Mouse (Mus musculus): ENCODE data around the gene Plekho1. TPM values are rescaled to one million over a fixed set of nuclear protein-coding genes. Genes with fewer than 3 reads are reported as not detected.
"Not testable (repeated sequence)": the region's sequence is repeated elsewhere in the genome, so short reads cannot be mapped to it uniquely, and the experiment has no call there.

Gene Plekho1
- total RNA-seq, 1 experiment from 2014 or later: 131 TPM

- ATAC-seq (replicated peaks; ENCODE audit: insufficient number of reproducible peaks, low FRiP score, low TSS enrichment, poor library complexity, severe bottlenecking): no peak
Measured at GRCm38 (mm10) chr3:95959807-95960206, 36.0 kb downstream of the Plekho1 start.

- no peak for ATAC-seq (replicated peaks; ENCODE audit: insufficient number of reproducible peaks, low FRiP score, low TSS enrichment, poor library complexity, severe bottlenecking)
Measured at GRCm38 (mm10) chr3:95959082-95959481, 36.7 kb downstream of the Plekho1 start.

- no peak for ATAC-seq (replicated peaks; ENCODE audit: insufficient number of reproducible peaks, low FRiP score, low TSS enrichment, poor library complexity, severe bottlenecking)
Measured at GRCm38 (mm10) chr3:95957359-95958148, 38.2 kb downstream of the Plekho1 start.

- no peak for ATAC-seq (replicated peaks; ENCODE audit: insufficient number of reproducible peaks, low FRiP score, low TSS enrichment, poor library complexity, severe bottlenecking)
Measured at GRCm38 (mm10) chr3:95955318-95955717, 40.5 kb downstream of the Plekho1 start.

- not testable (repeated sequence) for ATAC-seq (replicated peaks; ENCODE audit: insufficient number of reproducible peaks, low FRiP score, low TSS enrichment, poor library complexity, severe bottlenecking)
Measured at GRCm38 (mm10) chr3:95954648-95955173, 41.1 kb downstream of the Plekho1 start.

GRCm38 (mm10) chr3:95953522-95953921 lies 42.3 kb downstream of the Plekho1 start:
- no peak for ATAC-seq (replicated peaks; ENCODE audit: insufficient number of reproducible peaks, low FRiP score, low TSS enrichment, poor library complexity, severe bottlenecking)

GRCm38 (mm10) chr3:95953023-95953422 lies 42.8 kb downstream of the Plekho1 start:
- ATAC-seq (replicated peaks; ENCODE audit: insufficient number of reproducible peaks, low FRiP score, low TSS enrichment, poor library complexity, severe bottlenecking): no peak

- not testable (repeated sequence) for ATAC-seq (replicated peaks; ENCODE audit: insufficient number of reproducible peaks, low FRiP score, low TSS enrichment, poor library complexity, severe bottlenecking)
Measured at GRCm38 (mm10) chr3:95951566-95951965, 44.2 kb downstream of the Plekho1 start.

- ATAC-seq (replicated peaks; ENCODE audit: insufficient number of reproducible peaks, low FRiP score, low TSS enrichment, poor library complexity, severe bottlenecking): peak; percentile 94
Measured at GRCm38 (mm10) chr3:95950763-95951551, 44.8 kb downstream of the Plekho1 start.

GRCm38 (mm10) chr3:95948325-95948724 lies 47.5 kb downstream of the Plekho1 start:
- ATAC-seq (replicated peaks; ENCODE audit: insufficient number of reproducible peaks, low FRiP score, low TSS enrichment, poor library complexity, severe bottlenecking): no peak

- no peak for ATAC-seq (replicated peaks; ENCODE audit: insufficient number of reproducible peaks, low FRiP score, low TSS enrichment, poor library complexity, severe bottlenecking)
Measured at GRCm38 (mm10) chr3:95945731-95946240, 50.0 kb downstream of the Plekho1 start.

- ATAC-seq (replicated peaks; ENCODE audit: insufficient number of reproducible peaks, low FRiP score, low TSS enrichment, poor library complexity, severe bottlenecking): no peak
Measured at GRCm38 (mm10) chr3:95944742-95945141, 51.1 kb downstream of the Plekho1 start.

GRCm38 (mm10) chr3:95943226-95943625 lies 52.6 kb downstream of the Plekho1 start:
- no peak for ATAC-seq (replicated peaks; ENCODE audit: insufficient number of reproducible peaks, low FRiP score, low TSS enrichment, poor library complexity, severe bottlenecking)

GRCm38 (mm10) chr3:95942749-95943148 lies 53.1 kb downstream of the Plekho1 start:
- ATAC-seq (replicated peaks; ENCODE audit: insufficient number of reproducible peaks, low FRiP score, low TSS enrichment, poor library complexity, severe bottlenecking): 0 out of 2 replicates have a peak, but pooled peaks have one; percentile 27

GRCm38 (mm10) chr3:95938835-95939234 lies 57.0 kb downstream of the Plekho1 start:
- ATAC-seq (replicated peaks; ENCODE audit: insufficient number of reproducible peaks, low FRiP score, low TSS enrichment, poor library complexity, severe bottlenecking): peak; percentile 58; the same call in 1 of the 2 replicates

Other genes with a start within 250 kb of the Plekho1 start
- gene Tars2, start 235.8 kb downstream of the Plekho1 start, total RNA-seq (2017): 15.4 to 29.0 TPM (median 21.4 TPM) in 3 replicates
- gene Rprd2, start 177.1 kb downstream of the Plekho1 start, total RNA-seq (2017): 47.5 to 52.2 TPM (median 48.5 TPM) in 3 replicates
- 30.1 to 50.7 TPM (median 32.2 TPM) in 3 replicates for gene Prpf3, start 140.1 kb downstream of the Plekho1 start, total RNA-seq (2017)
- 241 to 323 TPM (median 321 TPM) in 3 replicates for gene Mrps21, start 124.5 kb downstream of the Plekho1 start, total RNA-seq (2017)
- 6.4 to 16.6 TPM (median 10.2 TPM) in 3 replicates for gene Ciart, start 113.8 kb downstream of the Plekho1 start, total RNA-seq (2017)
- 148 to 259 TPM (median 230 TPM) in 3 replicates for gene BC028528, start 104.0 kb downstream of the Plekho1 start, total RNA-seq (2017)
- gene Aph1a, start 102.0 kb downstream of the Plekho1 start, total RNA-seq (2017): 27.5 to 35.0 TPM (median 32.8 TPM) in 3 replicates
- not detected in 3 replicates for gene Car14, start 91.3 kb downstream of the Plekho1 start, total RNA-seq (2017)
- 108 to 150 TPM (median 134 TPM) in 3 replicates for gene Anp32e, start 66.8 kb downstream of the Plekho1 start, total RNA-seq (2017)
- gene Vps45, start 62.5 kb upstream of the Plekho1 start, total RNA-seq (2017): 18.1 to 75.8 TPM (median 21.4 TPM) in 3 replicates
- 12.5 to 26.2 TPM (median 17.1 TPM) in 3 replicates for gene Otud7b, start 108.5 kb upstream of the Plekho1 start, total RNA-seq (2017)
- gene Mtmr11, start 166.0 kb upstream of the Plekho1 start, total RNA-seq (2017): 0.43 to 2.4 TPM in 2 of 3 replicates, not detected in the other
- gene Sf3b4, start 176.3 kb upstream of the Plekho1 start, total RNA-seq (2017): 4.0 to 14.2 TPM (median 7.5 TPM) in 3 replicates
- gene Sv2a, start 185.2 kb upstream of the Plekho1 start, total RNA-seq (2017): 0.21 to 0.29 TPM in 2 of 3 replicates, not detected in the other
- gene Bola1, start 223.7 kb upstream of the Plekho1 start, total RNA-seq (2017): 3.9 to 8.1 TPM (median 6.9 TPM) in 3 replicates
- 11.5 to 28.2 TPM (median 14.2 TPM) in 3 replicates for gene Hist2h2ab, start 223.9 kb upstream of the Plekho1 start, total RNA-seq (2017)
- 169 to 362 TPM (median 289 TPM) in 3 replicates for gene Hist2h2ac, start 224.9 kb upstream of the Plekho1 start, total RNA-seq (2017)
- gene Hist2h2be, start 225.1 kb upstream of the Plekho1 start, total RNA-seq (2017): 2.5 to 12.5 TPM (median 3.6 TPM) in 3 replicates
- gene Hist2h3c2, start 243.1 kb upstream of the Plekho1 start, total RNA-seq (2017): 1.5 to 1.6 TPM in 2 of 3 replicates, not detected in the other
- gene Hist2h2aa2, start 244.3 kb upstream of the Plekho1 start, total RNA-seq (2017): 492 to 498 TPM (median 493 TPM) in 3 replicates
- gene Hist2h2aa1, start 249.5 kb upstream of the Plekho1 start, total RNA-seq (2017): 960 to 1,517 TPM (median 1,455 TPM) in 3 replicates

All from monocyte, adult 5-6 weeks (primary cell).